Mouse (Mus musculus) adrenal gland, postnatal 10 days (tissue): Measurements from ENCODE around the gene Rgsl1. TPM values are rescaled to one million over a fixed set of nuclear protein-coding genes. Genes with fewer than 3 reads are reported as not detected.

Experiments used
- DNase-seq: peaks from one replicate; pipeline ENCODE4 v3.0.0; 2021; ENCODE audit warnings: mixed read lengths
- total RNA-seq, 2 experiments: library from RNA; stranded (reverse); gene quantifications; 2 replicates each; pipeline ENCODE4 v1.2.3; 2021

The Rgsl1 gene
- total RNA-seq, 2 experiments from 2014 or later = 0.12 TPM; not detected in 1

DNA sequence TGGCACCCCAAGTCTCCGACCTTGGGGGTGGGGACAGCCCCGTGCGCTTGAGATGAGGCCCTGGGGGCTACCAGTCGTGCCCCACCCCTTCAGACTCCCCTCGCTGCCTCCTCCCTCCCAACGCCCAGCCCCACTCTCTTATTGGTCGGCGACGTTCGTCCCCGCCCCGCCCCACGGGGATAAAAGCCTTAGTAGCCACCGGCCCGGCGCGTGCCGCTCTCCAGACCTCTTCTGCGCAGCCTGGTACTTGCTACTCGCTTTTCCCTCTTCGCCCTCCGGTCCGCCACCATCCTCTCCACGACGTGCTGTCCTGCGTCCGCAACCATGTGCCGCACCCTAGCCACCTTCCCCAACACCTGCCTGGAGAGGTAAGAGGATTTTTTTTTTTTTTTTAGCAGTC, 103.8 kb downstream of the Rgsl1 start, which contains the start of gene Rgs16:
Gene Rgs16, plus strand, starts transcription at position 205 of the 400 bp plus-strand sequence.
- DNase-seq = peak; percentile 92

DNA sequence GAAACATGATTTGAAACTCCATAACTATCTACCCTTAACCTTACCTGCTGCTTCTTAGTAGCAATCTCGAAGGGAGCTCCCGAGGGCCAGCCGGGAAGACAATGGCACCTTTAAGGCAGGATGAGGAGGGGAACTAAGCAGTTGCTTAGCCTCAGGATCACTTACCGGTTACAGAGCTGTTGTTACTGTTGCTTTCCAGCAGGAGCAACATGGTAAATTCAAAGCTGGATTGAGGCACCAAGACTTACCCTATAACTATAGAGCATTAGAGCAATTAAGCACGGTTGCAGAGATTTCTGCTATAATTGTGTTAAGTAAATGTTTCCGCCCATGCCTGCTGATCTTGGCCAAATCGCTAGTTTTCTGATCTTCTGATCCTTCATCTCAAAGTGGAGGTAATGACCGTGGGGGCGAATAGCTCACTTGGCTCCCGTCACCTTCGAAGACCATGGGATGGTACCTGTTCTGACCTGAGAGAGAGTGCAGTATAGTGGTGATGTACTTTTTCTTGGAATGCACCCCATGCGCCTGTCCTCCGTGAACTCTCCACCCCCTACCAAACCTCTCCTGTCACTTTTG, 104.4 kb downstream of the Rgsl1 start:
- DNase-seq = no peak

GRCm38 (mm10) chr1:153737101-153738085, 106.5 kb downstream of the Rgsl1 start:
- DNase-seq = no peak

GRCm38 (mm10) chr1:153736096-153736495, 107.8 kb downstream of the Rgsl1 start:
- DNase-seq = no peak

GRCm38 (mm10) chr1:153734866-153735265, 109.1 kb downstream of the Rgsl1 start:
- DNase-seq = no peak

- no peak for DNase-seq
Observed at GRCm38 (mm10) chr1:153733181-153733580, 110.8 kb downstream of the Rgsl1 start.

GRCm38 (mm10) chr1:153730671-153731070, 113.3 kb downstream of the Rgsl1 start:
- peak; percentile 45 for DNase-seq

DNA sequence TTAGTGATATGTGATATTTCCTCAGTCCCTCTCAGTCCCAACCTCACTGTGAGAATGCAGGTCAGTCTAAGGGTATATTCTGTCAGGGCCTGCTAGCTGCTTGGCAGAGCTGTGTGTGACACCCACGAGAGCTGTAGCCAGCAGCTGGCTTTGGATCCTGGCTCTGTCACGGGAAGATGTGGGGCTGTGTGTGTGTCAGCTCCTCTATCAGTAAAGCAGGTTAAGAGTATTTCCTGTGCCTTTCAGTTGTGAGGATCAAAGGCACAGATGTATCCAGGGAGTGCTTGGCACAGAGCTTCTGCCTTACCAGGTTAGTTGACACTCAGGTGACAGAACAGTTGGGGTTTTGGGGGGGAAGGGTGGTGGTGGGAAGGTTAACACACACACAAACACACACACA, 114.1 kb downstream of the Rgsl1 start:
- DNase-seq = no peak

Other genes starting within 250 kb of the Rgsl1 start
- gene Rgs8, start 191.1 kb downstream of the Rgsl1 start, total RNA-seq = under 1 TPM; 0.57 to 0.61 TPM
- gene Rgs16, start 103.8 kb downstream of the Rgsl1 start, total RNA-seq = 10 to 100 TPM; 10.3 to 48.8 TPM
- 10 to 100 TPM; 12.1 to 15.5 TPM for gene Rnasel, start 94.7 kb downstream of the Rgsl1 start, total RNA-seq
- gene Teddm1b, start 30.2 kb upstream of the Rgsl1 start, total RNA-seq = not detected
- not detected for gene Teddm1a, start 47.6 kb upstream of the Rgsl1 start, total RNA-seq
- gene Glul, start 55.8 kb upstream of the Rgsl1 start, total RNA-seq = 100 to 1,000 TPM; 423 to 903 TPM
- under 1 TPM; 0.36 to 0.45 TPM for gene Teddm2, start 56.1 kb upstream of the Rgsl1 start, total RNA-seq